Mouse (Mus musculus) embryonic fibroblast, embryonic 13.5 days (primary cell): ENCODE measurements around the gene Mip.

Source experiments
- CTCF ChIP-seq: IDR thresholded peaks from 2 replicates; pipeline ENCODE4 v1.5.1; 2011; ENCODE audit warnings: mild to moderate bottlenecking, control low read depth, low read length, moderate library complexity, borderline replicate concordance; ENCODE audit not compliant: insufficient read depth
- POLR2A ChIP-seq: IDR thresholded peaks from 2 replicates; pipeline ENCODE4 v1.6.1; 2011; ENCODE audit warnings: low read depth, mild to moderate bottlenecking, control low read depth, low read length, moderate library complexity

DNA sequence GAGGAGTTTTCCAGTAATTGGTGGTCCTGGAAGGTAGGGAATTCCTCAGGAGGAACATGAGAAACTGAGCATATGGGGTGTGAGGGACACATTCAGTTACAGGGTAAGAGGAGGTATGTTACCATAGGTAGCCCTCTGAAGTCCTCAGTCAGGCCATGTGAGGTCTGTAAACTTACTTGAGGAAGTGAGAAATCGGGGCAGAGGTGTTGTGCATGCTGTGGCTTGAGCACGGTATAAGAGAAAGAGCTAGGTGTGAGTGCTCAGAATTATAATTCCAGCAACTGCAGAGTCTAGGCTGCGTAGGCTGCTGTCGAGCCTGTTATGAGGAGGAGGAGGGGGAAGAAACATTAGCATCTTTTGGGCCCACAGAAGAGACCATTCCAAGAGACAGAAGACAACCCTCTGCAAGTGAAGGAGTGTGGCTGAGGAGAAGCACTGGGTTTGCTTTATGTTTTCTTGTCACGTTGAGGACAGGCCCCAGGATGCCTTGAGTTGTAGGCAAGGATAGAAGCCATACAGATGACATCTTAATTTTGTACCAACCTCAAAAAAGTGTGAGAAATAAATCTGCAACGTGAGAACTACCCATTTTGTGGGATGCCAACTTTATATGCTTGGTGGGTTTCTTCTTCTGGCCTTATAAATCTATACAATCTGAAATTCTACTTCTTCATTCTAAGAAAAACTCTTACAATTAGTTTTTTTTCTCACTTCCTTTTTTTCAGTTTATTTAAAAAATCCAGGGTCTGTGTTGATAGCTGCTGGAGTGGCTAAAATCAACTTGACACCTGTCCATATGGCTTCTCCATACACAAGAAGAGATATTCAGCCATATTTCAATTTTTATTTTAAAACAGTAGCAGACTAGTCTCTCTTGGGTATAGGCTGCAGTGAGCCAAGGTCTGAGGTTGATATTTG, 38.0 kb downstream of the Mip start:
- TF ChIP-seq CTCF = no peak
- no peak for TF ChIP-seq POLR2A
